Mouse (Mus musculus) G1E (cell line): ENCODE measurements around the gene D230025D16Rik. TPM values are rescaled to one million over a fixed set of nuclear protein-coding genes. Genes with fewer than 3 reads are reported as not detected.

ENCODE experiments used
- ATAC-seq: 2 replicates; pipeline ENCODE4 v1.8.0; 2016; ENCODE audit warnings: mild to moderate bottlenecking; ENCODE audit not compliant: insufficient number of reproducible peaks, poor library complexity, low FRiP score, severe bottlenecking; ENCODE audit errors: extremely low read depth
- DNase-seq: peaks from one replicate; pipeline ENCODE4 v3.0.0; 2012; ENCODE audit warnings: low spot score
- H3K27me3 ChIP-seq: 2 replicates; pipeline ENCODE4 v1.6.1; 2012; ENCODE audit warnings: mild to moderate bottlenecking, low read length, inconsistent platforms; ENCODE audit not compliant: insufficient read depth
- H3K36me3 ChIP-seq: replicated peaks from 2 replicates; pipeline ENCODE3; 2012; ENCODE audit warnings: mild to moderate bottlenecking, inconsistent platforms
- H3K4me1 ChIP-seq: 2 replicates; pipeline ENCODE4 v1.6.1; 2012; ENCODE audit warnings: low read depth, low read length, inconsistent platforms, mixed read lengths; ENCODE audit not compliant: insufficient read depth
- H3K4me3 ChIP-seq: 2 replicates; pipeline ENCODE4 v1.5.1; 2012; ENCODE audit warnings: low read depth, mild to moderate bottlenecking, inconsistent platforms, low read length, moderate library complexity, mixed read lengths
- H3K9me3 ChIP-seq: replicated peaks from 2 replicates; pipeline ENCODE4 v1.6.1; 2012; ENCODE audit warnings: inconsistent platforms
- CTCF ChIP-seq: IDR thresholded peaks from 2 replicates; pipeline ENCODE4 v1.5.1; 2012; ENCODE audit warnings: low read depth, low read length, inconsistent platforms, mixed read lengths
- GATA1 ChIP-seq: IDR thresholded peaks from 2 replicates; pipeline ENCODE4 v1.6.1; 2012; ENCODE audit warnings: borderline replicate concordance, low read length, inconsistent platforms, mixed read lengths
- GATA2 ChIP-seq: IDR thresholded peaks from 2 replicates; pipeline ENCODE4 v1.6.1; 2012; ENCODE audit warnings: low read depth, low read length, inconsistent platforms, borderline replicate concordance
- POLR2AphosphoS5 ChIP-seq: IDR thresholded peaks from 2 replicates; pipeline ENCODE4 v1.6.1; 2012; ENCODE audit warnings: low read depth, low read length, inconsistent platforms; ENCODE audit not compliant: insufficient replicate concordance
- TAL1 ChIP-seq: conservative IDR thresholded peaks from 2 replicates; pipeline ENCODE4 v1.6.1; 2012; ENCODE audit warnings: low read depth, low read length, inconsistent platforms, mixed read lengths
- polyA plus RNA-seq: library from polyadenylated mRNA; stranded (reverse); fragments of >175 nt; gene quantifications from 2 replicates; pipeline ENCODE4 v1.2.3, GENCODE M21; 2012
- total RNA-seq, 2 experiments: library from RNA; stranded (forward) in 1 of 2; stranded (reverse) in 1 of 2; fragments of 200-1000 nt in 1 of 2; fragments of >200 nt in 1 of 2; fragmentation: Nextera tagmentation in 1 of 2; gene quantifications; 2 replicates each; pipeline ENCODE4 v1.2.3; 2014 to 2017

Gene D230025D16Rik
- total and polyA plus RNA-seq, 3 experiments, result 4.0 to 37.5 (median 27.2) TPM

- TF ChIP-seq GATA2, result no peak
- no peak for TF ChIP-seq GATA1
- no peak for TF ChIP-seq POLR2AphosphoS5
- TF ChIP-seq TAL1, result no peak
- no peak for TF ChIP-seq CTCF
- H3K9me3 ChIP-seq, result no peaks in the 10 kb centered on the region
- peaks cover 87% of the 10 kb centered on the region for H3K36me3 ChIP-seq
- ATAC-seq (no peak; the same call in 1 of the 2 replicates), DNase-seq (no peak)
- no peaks in the 10 kb centered on the region for H3K27me3 ChIP-seq
- peaks cover 21% of the 10 kb centered on the region for H3K4me1 ChIP-seq
- H3K4me3 ChIP-seq, result no peak overlapping the region; the same call in 1 of the 2 replicates
Observed at GRCm38 (mm10) chr8:105237442-105238142, 12.6 kb downstream of the D230025D16Rik start.

GRCm38 (mm10) chr8:105241016-105241415 is 16.1 kb downstream of the D230025D16Rik start:
- Histone ChIP-seq H3K4me1 (peaks cover 12% of the 10 kb centered on the region), H3K4me3 (no peak overlapping the region), H3K9me3 (no peaks in the 10 kb centered on the region), H3K36me3 (peaks cover 85% of the 10 kb centered on the region), H3K27me3 (no peaks in the 10 kb centered on the region)
- DNase-seq (no peak), ATAC-seq (no peak)
- TF ChIP-seq GATA2 (no peak), GATA1 (no peak), POLR2AphosphoS5 (no peak), CTCF (no peak), TAL1 (no peak)

GRCm38 (mm10) chr8:105251954-105252353 is 27.0 kb downstream of the D230025D16Rik start:
- no peaks in the 10 kb centered on the region for H3K9me3 ChIP-seq
- H3K36me3 ChIP-seq, result peaks cover 71% of the 10 kb centered on the region
- no peaks in the 10 kb centered on the region for H3K27me3 ChIP-seq
- no peak overlapping the region for H3K4me3 ChIP-seq
- ATAC-seq (no peak), DNase-seq (no peak)
- TF ChIP-seq TAL1, result no peak
- TF ChIP-seq POLR2AphosphoS5, result no peak
- TF ChIP-seq GATA1, result no peak
- TF ChIP-seq CTCF, result no peak
- no peak for TF ChIP-seq GATA2
- H3K4me1 ChIP-seq, result peaks cover 30% of the 10 kb centered on the region

- ATAC-seq (no peak), DNase-seq (no peak)
- Histone ChIP-seq H3K27me3 (no peaks in the 10 kb centered on the region), H3K4me1 (peaks cover 30% of the 10 kb centered on the region), H3K36me3 (peaks cover 67% of the 10 kb centered on the region), H3K4me3 (no peak overlapping the region), H3K9me3 (no peaks in the 10 kb centered on the region)
- no peak for TF ChIP-seq POLR2AphosphoS5
- TF ChIP-seq GATA2, result no peak
- TF ChIP-seq TAL1, result no peak
- no peak for TF ChIP-seq CTCF
- no peak for TF ChIP-seq GATA1
Observed at GRCm38 (mm10) chr8:105252680-105253537, 28.0 kb downstream of the D230025D16Rik start.

- peak overlapping the region; percentile 79; the same call in 1 of the 2 replicates for H3K4me3 ChIP-seq
- H3K4me1 ChIP-seq, result peaks cover 30% of the 10 kb centered on the region
- DNase-seq, result no peak
- H3K36me3 ChIP-seq, result peaks cover 67% of the 10 kb centered on the region
- no peak for ATAC-seq
- TF ChIP-seq GATA1 (no peak), POLR2AphosphoS5 (no peak), CTCF (no peak), TAL1 (no peak), GATA2 (no peak)
- H3K9me3 ChIP-seq, result no peaks in the 10 kb centered on the region
- H3K27me3 ChIP-seq, result no peaks in the 10 kb centered on the region
Observed at GRCm38 (mm10) chr8:105253766-105254151, 28.8 kb downstream of the D230025D16Rik start.

GRCm38 (mm10) chr8:105254152-105254965 is 29.4 kb downstream of the D230025D16Rik start:
- peaks cover 67% of the 10 kb centered on the region for H3K36me3 ChIP-seq
- DNase-seq (peak; percentile 79), ATAC-seq (peak; percentile 57)
- no peaks in the 10 kb centered on the region for H3K9me3 ChIP-seq
- H3K27me3 ChIP-seq, result no peaks in the 10 kb centered on the region
- peak overlapping the region; percentile 79 for H3K4me3 ChIP-seq
- peaks cover 35% of the 10 kb centered on the region for H3K4me1 ChIP-seq
- no peak for TF ChIP-seq GATA1
- no peak for TF ChIP-seq CTCF
- no peak for TF ChIP-seq POLR2AphosphoS5
- no peak for TF ChIP-seq GATA2
- no peak for TF ChIP-seq TAL1
